Mouse (Mus musculus): ENCODE results near the gene Klhl30. TPM values are rescaled to one million over a fixed set of nuclear protein-coding genes. Genes with fewer than 3 reads are reported as not detected.
A peak's percentile ranks its signal among the peaks of the same experiment; 100 is the strongest.

Gene Klhl30
- polyA plus RNA-seq, 1 experiment from 2014 or later = 0.05 TPM

DNA sequence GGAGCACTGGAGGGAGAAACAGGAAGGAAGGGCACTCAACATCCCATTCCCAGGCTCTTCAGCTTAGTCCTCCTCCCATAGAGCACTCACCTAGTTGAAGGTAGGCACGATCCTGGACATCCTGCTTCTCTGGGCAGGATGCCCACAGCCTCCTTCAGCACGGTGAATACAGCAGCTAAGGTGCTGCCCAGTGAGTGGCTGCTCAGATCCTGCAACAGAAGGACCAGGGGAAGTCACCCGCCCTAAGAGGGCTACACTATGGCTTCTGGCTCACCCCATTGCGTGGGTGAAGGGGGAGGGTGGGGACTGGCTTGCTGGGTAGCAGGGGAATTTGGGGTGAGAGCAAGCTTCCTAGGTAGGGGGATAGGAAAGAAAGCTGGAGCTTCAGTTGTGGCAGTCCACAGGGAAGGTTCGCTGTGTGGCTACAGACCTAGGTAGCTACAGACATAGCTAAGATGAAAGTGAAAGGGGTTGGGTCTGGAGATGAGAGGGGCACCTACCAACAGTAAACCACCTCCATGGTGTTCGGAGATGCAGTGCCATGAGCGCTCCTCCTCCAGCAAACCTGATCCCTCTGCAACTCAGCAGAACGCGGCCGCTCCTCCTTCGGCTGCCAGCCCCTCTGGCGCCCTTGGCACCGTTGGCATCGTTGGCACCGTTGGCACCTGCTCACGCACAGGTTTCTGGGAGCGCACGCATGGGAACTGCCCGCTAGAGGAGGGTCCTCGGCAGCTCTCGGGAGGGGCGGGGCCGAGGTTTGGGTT is 54.8 kb downstream of the Klhl30 start:
- H3K27me3 ChIP-seq (replicated peaks; ENCODE audit: control insufficient read depth, insufficient read depth, low read length) = no peaks in the 10 kb centered on the region
- no peaks in the 10 kb centered on the region for H3K36me3 ChIP-seq (ENCODE audit: control insufficient read depth, insufficient read depth, low read length)
- ATAC-seq = peak; percentile 48; the same call in 1 of the 2 replicates
- no peak overlapping the region for H3K4me3 ChIP-seq (ENCODE audit: low read depth, low read length)
- DNase-seq (ENCODE audit: low spot score) = peak; percentile 34
- no peaks in the 10 kb centered on the region for H3K9me3 ChIP-seq (replicated peaks; ENCODE audit: control insufficient read depth, low read length)
- no peak overlapping the region for H3K4me2 ChIP-seq (ENCODE audit: low read length)
- H3K4me1 ChIP-seq (ENCODE audit: control insufficient read depth, insufficient read depth, low read length) = no peaks in the 10 kb centered on the region
- no peak overlapping the region for H3K27ac ChIP-seq (ENCODE audit: low read depth, low read length)
- 55% methylated on average over 23 of the region's 23 CpGs for WGBS
- no peak overlapping the region for H3K9ac ChIP-seq (ENCODE audit: low read length)

DNA sequence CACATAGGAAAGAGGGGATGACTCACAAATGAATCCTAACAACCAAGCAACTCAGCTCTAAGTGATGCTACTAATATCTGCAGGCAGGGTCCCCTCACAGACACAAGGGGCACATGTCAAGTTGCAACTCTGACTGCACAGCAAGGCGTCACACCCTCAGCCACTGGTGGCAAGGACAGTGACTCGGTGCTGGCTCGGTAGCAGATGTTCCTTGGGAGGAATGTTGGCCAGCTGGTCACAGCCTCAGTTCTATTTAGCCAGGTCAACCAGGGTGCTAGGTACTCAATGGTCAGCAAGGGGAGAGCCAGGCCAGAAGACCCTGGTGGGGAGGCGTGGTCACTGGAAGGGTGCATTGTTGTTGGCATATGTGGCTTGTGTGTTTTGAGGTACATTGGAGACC is 57.0 kb downstream of the Klhl30 start:
- no peak overlapping the region for H3K4me2 ChIP-seq (ENCODE audit: low read length)
- 90% methylated on average over 4 of the region's 4 CpGs for WGBS
- DNase-seq (ENCODE audit: low spot score) (no peak), ATAC-seq (no peak)
- no peak overlapping the region for H3K9ac ChIP-seq (ENCODE audit: low read length)
- H3K4me1 ChIP-seq (ENCODE audit: control insufficient read depth, insufficient read depth, low read length) = peaks cover 15% of the 10 kb centered on the region
- no peak overlapping the region for H3K27ac ChIP-seq (ENCODE audit: low read depth, low read length)
- H3K27me3 ChIP-seq (replicated peaks; ENCODE audit: control insufficient read depth, insufficient read depth, low read length) = no peaks in the 10 kb centered on the region
- H3K4me3 ChIP-seq (ENCODE audit: low read depth, low read length) = no peak overlapping the region
- H3K9me3 ChIP-seq (replicated peaks; ENCODE audit: control insufficient read depth, low read length) = no peaks in the 10 kb centered on the region
- H3K36me3 ChIP-seq (ENCODE audit: control insufficient read depth, insufficient read depth, low read length) = no peaks in the 10 kb centered on the region

DNA sequence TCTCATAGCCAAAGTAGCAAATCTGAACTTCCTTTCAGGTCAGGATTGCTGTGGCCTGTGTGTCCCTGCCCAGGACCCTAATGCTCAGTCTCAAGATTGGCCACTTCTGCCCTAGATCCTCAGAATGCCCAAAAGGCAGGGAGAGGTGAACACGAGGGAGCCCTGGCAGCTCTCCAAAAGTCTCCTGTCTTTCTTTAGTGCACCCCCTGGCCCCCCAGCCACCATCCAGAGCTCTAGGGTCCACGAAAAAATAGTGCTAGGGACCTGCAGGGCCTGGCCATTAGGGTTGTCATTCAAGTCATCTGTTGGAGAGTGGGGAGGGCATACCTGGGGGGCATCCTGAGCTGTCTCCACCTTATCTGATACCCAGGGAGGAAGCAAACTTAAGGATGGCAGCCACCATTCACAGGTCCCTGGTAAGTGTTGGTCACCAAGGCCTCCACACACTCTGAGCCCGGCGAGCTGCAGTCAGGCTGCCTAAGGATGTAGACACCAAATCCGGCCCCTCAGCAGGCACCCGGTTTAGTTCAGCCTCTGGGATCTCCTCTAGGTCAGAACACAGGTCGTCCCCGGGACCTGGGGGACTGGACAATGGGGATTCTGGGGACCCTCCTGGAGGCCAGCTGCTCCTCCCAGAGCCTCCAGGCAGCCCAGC is 60.9 kb downstream of the Klhl30 start:
- Histone ChIP-seq H3K4me3 (ENCODE audit: low read depth, low read length) (peak overlapping the region; percentile 71), H3K27ac (ENCODE audit: low read depth, low read length) (no peak overlapping the region), H3K9ac (ENCODE audit: low read length) (peak overlapping the region; percentile 93), H3K9me3 (replicated peaks; ENCODE audit: control insufficient read depth, low read length) (no peaks in the 10 kb centered on the region), H3K4me2 (ENCODE audit: low read length) (peak overlapping the region; percentile 88), H3K4me1 (ENCODE audit: control insufficient read depth, insufficient read depth, low read length) (peaks cover 33% of the 10 kb centered on the region), H3K36me3 (ENCODE audit: control insufficient read depth, insufficient read depth, low read length) (no peaks in the 10 kb centered on the region), H3K27me3 (replicated peaks; ENCODE audit: control insufficient read depth, insufficient read depth, low read length) (no peaks in the 10 kb centered on the region)
- WGBS = 42% methylated on average over 8 of the region's 8 CpGs
- DNase-seq (ENCODE audit: low spot score) = no peak
- no peak for ATAC-seq

Other genes starting within 250 kb of the Klhl30 start
- gene Rbm44, start 205.9 kb upstream of the Klhl30 start, polyA plus RNA-seq (2014; fragmentation: Nextera tagmentation; extraction: Ambion mirVana) = 0.15 and 0.17 TPM in 2 replicates
- gene Ramp1, start 171.2 kb upstream of the Klhl30 start, polyA plus RNA-seq (2014; fragmentation: Nextera tagmentation; extraction: Ambion mirVana) = 2.6 and 3.0 TPM in 2 replicates
- 73.0 and 78.8 TPM in 2 replicates for gene Ube2f, start 100.7 kb upstream of the Klhl30 start, polyA plus RNA-seq (2014; fragmentation: Nextera tagmentation; extraction: Ambion mirVana)
- 6.3 and 7.3 TPM in 2 replicates for gene Scly, start 52.7 kb upstream of the Klhl30 start, polyA plus RNA-seq (2014; fragmentation: Nextera tagmentation; extraction: Ambion mirVana)
- gene Espnl, start 28.9 kb upstream of the Klhl30 start, polyA plus RNA-seq (2014; fragmentation: Nextera tagmentation; extraction: Ambion mirVana) = 0.08 and 0.09 TPM in 2 replicates
- 0.12 and 0.27 TPM in 2 replicates for gene Erfe, start 15.4 kb downstream of the Klhl30 start, polyA plus RNA-seq (2014; fragmentation: Nextera tagmentation; extraction: Ambion mirVana)
- 151 and 162 TPM in 2 replicates for gene Ilkap, start 47.8 kb downstream of the Klhl30 start, polyA plus RNA-seq (2014; fragmentation: Nextera tagmentation; extraction: Ambion mirVana)
- 217 and 240 TPM in 2 replicates for gene Hes6, start 63.0 kb downstream of the Klhl30 start, polyA plus RNA-seq (2014; fragmentation: Nextera tagmentation; extraction: Ambion mirVana)
- 2.6 and 4.5 TPM in 2 replicates for gene Per2, start 108.3 kb downstream of the Klhl30 start, polyA plus RNA-seq (2014; fragmentation: Nextera tagmentation; extraction: Ambion mirVana)
- gene Traf3ip1, start 143.6 kb downstream of the Klhl30 start, polyA plus RNA-seq (2014; fragmentation: Nextera tagmentation; extraction: Ambion mirVana) = 6.1 and 6.5 TPM in 2 replicates
- 11.3 and 14.7 TPM in 2 replicates for gene Asb1, start 189.5 kb downstream of the Klhl30 start, polyA plus RNA-seq (2014; fragmentation: Nextera tagmentation; extraction: Ambion mirVana)

All from forebrain, embryonic 14.5 days (tissue).